Mouse (Mus musculus) thymus, adult 2 months (tissue): Measurements from ENCODE around the gene Zc2hc1c.

Experiments
- CTCF ChIP-seq: fragments of 200-500 bp; IDR thresholded peaks from 2 replicates; pipeline ENCODE4 v1.5.1; 2012; ENCODE audit warnings: mild to moderate bottlenecking, control low read depth, low read length, moderate library complexity, borderline replicate concordance; ENCODE audit not compliant: control insufficient read depth, poor library complexity, insufficient read depth; ENCODE audit errors: extremely low read depth
- POLR2A ChIP-seq: fragments of 200-500 bp; IDR thresholded peaks from 2 replicates; pipeline ENCODE4 v1.6.1; 2012; ENCODE audit warnings: mild to moderate bottlenecking, low read length, control low read depth, moderate library complexity; ENCODE audit not compliant: control insufficient read depth, poor library complexity, insufficient read depth; ENCODE audit errors: extremely low read depth

GRCm38 (mm10) chr12:85347196-85347595 lies 58.8 kb downstream of the Zc2hc1c start:
- TF ChIP-seq POLR2A (no peak), CTCF (no peak)
